Mouse (Mus musculus): ENCODE results near the gene Lrrc72.
"Not testable (repeated sequence)": the region's sequence is repeated elsewhere in the genome, so short reads cannot be mapped to it uniquely, and the experiment has no call there.

The Lrrc72 gene

GRCm38 (mm10) chr12:36253298-36253697, at the start of gene Lrrc72:
TSS of gene Lrrc72 (minus strand) at chr12:36253398.
- no peak for DNase-seq

DNA sequence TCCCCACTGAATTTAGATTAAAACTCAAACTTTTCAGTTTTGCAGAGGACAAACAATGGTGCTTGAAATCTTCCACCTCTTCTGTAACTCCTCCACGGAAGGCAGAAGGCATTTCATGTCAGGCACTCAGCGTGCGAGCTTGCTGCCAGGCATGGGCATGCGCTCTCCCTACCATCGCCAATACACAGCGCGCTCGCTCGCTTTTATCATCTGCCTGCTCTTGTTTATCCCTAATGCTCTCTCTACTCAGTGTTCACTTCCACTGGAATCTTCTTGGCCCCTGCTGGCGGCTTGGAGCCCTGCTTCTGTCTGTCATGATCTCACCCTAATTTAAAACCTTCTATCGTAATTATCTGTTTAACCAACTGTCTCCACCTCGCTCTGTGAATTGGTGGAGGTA, 49.1 kb upstream of the Lrrc72 start:
- DNase-seq, result peak; percentile 39 to 59

DNA sequence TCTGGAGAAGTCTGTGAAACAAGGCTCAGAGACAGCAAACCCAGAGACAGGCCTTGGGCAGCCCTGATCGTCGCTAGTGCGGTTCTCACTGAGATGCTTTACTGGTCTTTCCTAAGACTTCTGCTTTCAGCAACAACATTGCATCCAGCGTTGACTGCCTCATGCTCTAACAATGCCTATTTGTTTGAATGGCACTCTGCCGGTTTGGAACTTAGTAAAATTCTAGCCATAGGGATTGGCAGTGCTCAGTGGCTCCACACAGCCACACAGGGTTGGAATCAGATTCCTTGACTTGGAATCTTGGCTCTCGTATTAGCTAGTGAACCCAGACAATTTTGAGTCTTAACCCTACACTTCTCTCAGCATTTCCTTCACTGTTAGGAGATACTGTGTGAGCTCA, 38.1 kb upstream of the Lrrc72 start:
- DNase-seq, result no peak

DNA sequence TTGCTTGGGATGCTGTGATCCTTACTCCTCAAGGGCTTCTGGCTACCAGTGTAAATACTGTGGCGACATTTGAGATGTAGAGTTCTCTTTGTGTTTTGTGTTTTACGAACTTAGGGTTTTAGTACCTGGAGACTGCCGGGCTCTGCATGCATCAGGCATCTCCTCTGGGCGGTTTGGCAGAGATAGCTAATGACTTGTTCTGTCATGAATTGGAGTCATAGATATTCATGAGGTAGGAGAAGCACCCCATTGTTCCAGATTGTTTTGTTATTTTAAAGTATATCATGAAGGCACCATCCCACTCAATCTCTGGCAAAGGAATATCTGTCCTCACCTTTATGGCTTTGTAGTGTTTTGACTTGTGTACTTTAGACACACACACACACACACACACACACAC, 37.3 kb upstream of the Lrrc72 start:
- no peak for DNase-seq

- peak; percentile 80 to 88 for DNase-seq
Measured at GRCm38 (mm10) chr12:36289634-36290033, 36.4 kb upstream of the Lrrc72 start.

- no peak for DNase-seq
Measured at GRCm38 (mm10) chr12:36274823-36275222, 21.6 kb upstream of the Lrrc72 start.

GRCm38 (mm10) chr12:36267670-36268246, 14.6 kb upstream of the Lrrc72 start:
- DNase-seq, result no peak

DNA sequence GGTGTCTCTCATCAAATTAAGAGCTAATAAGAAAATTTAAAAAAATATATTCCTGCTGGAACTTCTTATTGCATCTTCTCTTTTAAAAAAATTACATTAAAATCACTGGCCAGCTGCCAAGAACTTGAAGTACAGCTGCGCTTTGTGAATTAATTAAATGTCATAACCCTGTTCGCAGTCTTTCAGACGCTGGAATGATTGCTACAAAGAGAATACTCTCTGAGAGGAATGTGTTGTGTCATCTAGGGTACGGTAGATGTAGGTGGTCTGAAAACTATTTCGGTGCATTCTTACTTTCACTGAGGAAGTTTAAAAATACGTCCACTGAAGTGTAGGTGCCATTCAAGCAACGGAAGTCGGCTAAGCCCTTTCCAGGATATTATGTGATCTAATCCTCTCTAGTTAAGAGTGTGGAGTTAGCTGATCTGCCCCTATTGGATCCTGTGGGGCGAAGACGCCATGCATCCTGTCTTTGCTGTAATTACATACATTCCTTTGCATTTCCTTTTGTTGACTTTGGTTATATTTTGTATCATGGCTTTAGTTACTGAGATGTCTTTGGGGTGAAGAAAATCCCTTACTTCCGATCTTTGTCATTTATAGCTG, 9.0 kb upstream of the Lrrc72 start:
- no peak for DNase-seq

GRCm38 (mm10) chr12:36255413-36255812, 2.2 kb upstream of the Lrrc72 start:
- DNase-seq, result peak in 1 of 2 experiments; percentile 21

DNA sequence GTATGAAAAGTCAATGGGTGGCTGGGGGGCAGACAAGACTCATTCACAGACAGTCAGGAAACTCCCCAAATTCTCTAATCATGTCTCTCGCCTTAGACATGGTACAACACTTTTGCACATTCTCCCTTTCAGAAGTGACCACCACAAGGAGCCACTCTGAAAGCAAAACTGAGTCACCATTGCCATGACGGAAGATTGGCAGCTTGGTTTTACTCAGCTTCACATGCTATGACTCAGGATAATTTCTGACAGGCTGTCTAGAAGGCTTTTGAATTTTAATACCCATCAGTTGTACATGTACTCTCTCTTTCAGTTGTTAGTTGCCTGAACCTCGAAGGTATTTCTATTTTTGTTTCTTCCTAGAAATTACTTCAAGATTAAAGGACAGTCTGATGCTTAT, 12.0 kb downstream of the Lrrc72 start:
- no peak for DNase-seq

DNA sequence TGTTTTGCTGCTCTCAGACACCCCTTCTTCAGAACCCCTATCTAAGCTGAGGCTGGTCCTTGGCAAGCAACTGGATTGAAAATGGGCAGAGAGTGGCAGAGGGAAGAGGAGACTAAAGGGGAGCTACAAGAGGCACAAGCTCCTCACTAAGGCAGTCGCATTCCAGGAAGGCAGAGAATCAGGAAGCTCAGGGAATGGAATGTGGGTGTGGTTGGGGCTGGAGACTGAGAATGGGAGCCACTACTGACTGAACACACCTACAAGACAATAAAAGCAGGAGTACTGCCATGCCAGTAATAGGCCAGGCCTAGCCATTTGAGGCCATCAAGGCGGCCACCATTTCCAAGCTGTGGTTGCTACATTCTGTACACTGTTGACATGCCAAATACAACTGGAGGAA, 21.8 kb downstream of the Lrrc72 start:
- no peak for DNase-seq

DNA sequence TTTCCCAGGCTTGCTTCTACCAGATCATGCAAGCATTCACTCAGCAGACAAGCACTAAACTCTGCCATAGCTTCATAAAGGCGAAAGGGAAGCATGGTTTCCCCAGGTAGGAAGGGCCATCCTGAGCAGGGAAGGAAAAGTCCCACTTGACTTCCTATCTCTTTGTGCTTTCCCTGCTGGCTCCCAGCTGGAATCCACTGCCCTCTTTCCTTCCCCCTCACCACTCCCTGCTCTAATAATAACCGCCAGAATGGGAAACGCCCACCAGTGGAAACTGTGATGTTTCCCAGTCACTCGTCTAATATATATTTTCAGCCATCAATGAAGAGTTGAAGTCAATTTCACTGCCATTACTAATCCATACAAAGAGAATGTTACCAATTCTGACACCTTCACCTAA, 28.8 kb downstream of the Lrrc72 start:
- DNase-seq, result no peak

- no peak for DNase-seq
Measured at GRCm38 (mm10) chr12:36216905-36217304, 36.3 kb downstream of the Lrrc72 start.

GRCm38 (mm10) chr12:36216230-36216629, 37.0 kb downstream of the Lrrc72 start:
- no peak for DNase-seq

DNA sequence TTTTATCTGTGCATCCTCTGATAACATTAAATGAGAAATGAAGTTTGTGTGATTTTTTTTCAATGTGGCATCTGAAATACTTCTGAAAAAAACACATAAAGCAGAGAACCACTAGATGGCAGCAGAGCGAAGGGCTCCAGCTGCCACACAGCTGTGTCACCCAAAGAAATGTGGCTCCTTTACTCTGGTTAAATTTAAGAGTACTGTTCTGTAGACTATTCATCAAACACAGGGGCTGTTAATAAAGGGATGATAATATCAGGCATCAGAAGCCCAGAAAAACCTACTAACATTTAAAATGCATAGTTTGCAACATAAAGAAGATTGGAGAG, 38.1 kb downstream of the Lrrc72 start:
- DNase-seq, result peak in 1 of 2 experiments; percentile 49

DNA sequence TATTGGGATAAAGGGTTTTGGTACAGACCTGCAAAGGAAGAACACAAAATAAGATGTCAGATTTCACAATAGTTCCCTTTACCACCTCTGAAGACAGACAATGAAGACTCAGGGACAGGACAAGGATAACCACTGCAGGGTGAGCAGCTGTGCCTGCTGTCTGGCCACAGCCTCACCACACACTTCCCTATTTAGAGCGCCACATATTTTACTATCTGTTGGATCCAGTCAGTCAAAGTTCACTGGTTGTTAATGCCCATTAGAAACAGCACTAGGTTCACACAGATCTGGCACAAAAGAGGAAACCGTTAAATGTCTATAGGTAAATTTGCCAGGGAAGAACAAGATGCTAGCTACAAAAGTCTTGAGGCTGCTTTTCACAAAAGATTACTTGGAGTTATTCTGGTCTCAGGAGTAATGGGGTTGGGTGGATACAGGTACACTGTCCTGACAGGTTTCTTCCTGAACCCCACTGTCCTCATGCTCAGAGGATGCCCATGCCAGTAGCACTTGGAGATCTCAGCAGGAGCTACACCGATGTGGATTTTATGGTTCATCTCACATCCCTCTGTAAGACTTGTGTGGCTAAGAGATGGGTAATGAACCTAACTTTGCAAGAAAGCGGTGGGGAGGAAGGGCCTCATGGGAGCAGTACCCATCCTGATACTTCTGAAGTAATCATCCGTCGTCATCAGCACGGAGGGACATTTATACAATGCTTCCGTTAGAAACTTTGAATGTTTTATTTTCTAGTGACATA, 38.6 kb downstream of the Lrrc72 start:
- no peak for DNase-seq

- peak in 1 of 2 experiments; percentile 14 for DNase-seq
Measured at GRCm38 (mm10) chr12:36210096-36210495, 43.1 kb downstream of the Lrrc72 start.

DNA sequence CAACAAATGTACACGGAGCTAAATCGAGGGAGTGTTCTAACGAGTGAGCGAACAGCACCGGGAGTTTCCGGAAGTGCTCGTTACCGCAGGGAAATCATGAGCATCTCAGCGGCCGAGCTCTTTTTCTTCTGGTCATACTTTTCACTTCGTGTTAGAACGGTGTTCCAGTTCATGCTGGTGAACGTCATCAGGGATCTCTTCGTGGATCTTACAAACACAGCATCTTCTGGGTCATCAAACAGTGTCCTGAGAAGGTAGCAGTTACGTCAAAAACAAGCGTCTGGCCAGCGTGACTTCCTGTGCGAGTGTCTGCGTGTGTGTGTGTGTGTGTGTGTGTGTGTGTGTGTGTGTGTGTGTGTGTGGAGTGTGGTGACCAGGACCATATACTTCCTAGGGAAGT, 44.7 kb downstream of the Lrrc72 start:
- DNase-seq, result peak; percentile 21 to 24

GRCm38 (mm10) chr12:36207800-36208148, 45.4 kb downstream of the Lrrc72 start:
- DNase-seq, result no peak

- peak; percentile 19 to 29 for DNase-seq
Measured at GRCm38 (mm10) chr12:36207072-36207799, 46.0 kb downstream of the Lrrc72 start.

GRCm38 (mm10) chr12:36205579-36206119, 47.5 kb downstream of the Lrrc72 start:
- not testable (repeated sequence) for DNase-seq

DNA sequence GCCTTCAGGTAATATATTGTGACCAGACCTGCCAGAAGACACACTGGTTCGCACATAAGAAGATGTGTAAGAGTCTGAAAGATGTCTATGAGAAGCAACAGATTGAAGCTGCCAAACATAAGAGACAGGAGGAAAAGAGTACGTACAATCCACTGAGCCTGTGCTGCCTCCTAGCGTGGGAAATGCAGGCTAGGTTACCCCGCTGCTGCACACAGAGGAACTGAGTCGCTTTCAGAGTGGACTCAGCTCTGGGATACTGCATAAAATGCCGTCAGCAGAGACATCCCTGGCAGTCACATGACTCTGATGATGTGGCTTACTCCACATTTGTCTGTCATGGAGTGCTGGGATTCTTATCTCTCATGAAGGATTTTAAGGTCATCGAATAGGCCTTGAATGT, 58.2 kb downstream of the Lrrc72 start:
- no peak for DNase-seq

DNA sequence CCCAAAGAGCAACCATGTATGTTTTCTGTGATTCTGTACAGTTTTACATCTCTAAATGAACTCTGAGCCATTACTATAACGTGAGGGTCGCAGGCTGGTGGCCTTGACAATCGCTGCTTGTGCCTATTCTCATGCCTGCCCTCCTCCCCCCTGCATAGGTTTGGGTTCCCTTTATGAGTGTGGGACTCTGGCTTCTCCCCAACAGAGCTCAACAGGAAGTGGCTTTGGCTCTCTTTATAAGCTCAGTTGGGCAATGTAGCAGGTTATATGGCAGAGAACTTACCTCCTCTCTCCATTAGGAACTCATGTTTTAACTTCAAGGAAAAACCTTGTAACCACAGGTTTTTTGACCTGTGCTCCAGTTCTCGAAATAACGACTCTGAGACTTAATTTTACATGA, 62.9 kb downstream of the Lrrc72 start:
- no peak for DNase-seq

All from cerebellum, postnatal 25 days (tissue).